In the genomic region with DNA sequence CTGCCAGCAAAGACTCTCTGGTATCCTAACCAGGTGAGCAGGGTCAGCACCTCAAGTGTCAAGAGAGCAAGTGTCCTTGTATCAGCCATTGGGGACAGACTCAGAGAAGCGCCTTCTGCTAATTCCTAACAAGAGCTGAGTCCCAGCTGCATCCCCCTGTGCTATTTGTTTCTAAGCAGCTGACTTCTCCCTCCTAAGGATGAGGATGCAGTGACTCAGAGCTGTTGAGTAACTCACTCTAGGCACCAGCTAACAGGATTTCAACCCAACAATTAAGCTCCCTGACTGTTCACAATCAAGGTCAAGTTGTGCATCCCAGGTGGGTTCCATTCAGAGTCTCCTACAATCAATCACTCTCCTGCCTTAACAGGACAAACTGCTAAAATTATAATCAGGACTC, we compare ENCODE assay signal across 21 mouse cellular contexts. TPM values are rescaled to one million over a fixed set of nuclear protein-coding genes. Genes with fewer than 3 reads are reported as not detected.
A peak's percentile ranks its signal among the peaks of the same experiment; 100 is the strongest.
DNase-seq lines count a peak whose midpoint lies in the region; ATAC-seq and TF ChIP-seq lines count a peak whose summit lies in the region.
"Had no signal": no experiment of that assay in that cellular context is flagged by ENCODE, and none has a peak within 500 bp of the region (broad histone marks: within the 10 kb centered on the region; RNA-seq: fewer than 3 reads in every experiment).

No protein-coding gene starts in this region.

- no peak for TF ChIP-seq POLR2A in bone marrow macrophage, adult 2 months (IDR thresholded peaks at IDR 0.05; ENCODE audit: borderline replicate concordance, low read depth, low read length)

- no peak overlapping the region for H3K4me3 ChIP-seq in bone marrow macrophage, adult 2 months (ENCODE audit: insufficient read depth, low read length)
- H3K4me3 ChIP-seq: embryonic facial prominence, embryonic 13.5 days; forebrain, embryonic 12.5 days; gastrocnemius, adult 2 months; heart, embryonic 10.5 days; hindbrain, embryonic 13.5 days had no signal

- TF ChIP-seq CTCF in bone marrow macrophage, adult 2 months (IDR thresholded peaks at IDR 0.05; ENCODE audit: low read depth, low read length), result no peak

- DNase-seq in 3T3-L1 (ENCODE audit: low read depth, low spot score) (peak; percentile 59), 416B (ENCODE audit: low read depth) (peak; percentile 44)
- DNase-seq in cerebellum, adult 9-11 months, result no peak
- DNase-seq in thymus, adult 18-20 months, result no peak
- no peak for DNase-seq in kidney, postnatal 4 days
- no peak for DNase-seq in heart, adult 11 months
- DNase-seq: adrenal gland, postnatal 14 days; cerebellum, adult 2 months; cerebellum, postnatal 14 days; gastrocnemius, adult 2 months; gastrocnemius, postnatal 25 days; heart, adult 18-20 months; heart, postnatal 10 days had no signal

- peak; percentile 69 for ATAC-seq in granulocyte monocyte progenitor cell, adult 5-6 weeks (replicated peaks; ENCODE audit: poor library complexity, severe bottlenecking)
- ATAC-seq: forebrain, embryonic 16.5 days; hindbrain, postnatal 0 days had no signal

- peaks cover 14% of the 10 kb centered on the region for H3K4me1 ChIP-seq in bone marrow macrophage, adult 2 months (ENCODE audit: control insufficient read depth, insufficient read depth, low read length)

- H3K27ac ChIP-seq in bone marrow macrophage, adult 2 months (ENCODE audit: insufficient read depth, low read depth, low read length), result peak overlapping the region; percentile 6; the same call in 1 of the 2 replicates
- H3K27ac ChIP-seq: embryonic facial prominence, embryonic 13.5 days; forebrain, embryonic 12.5 days; gastrocnemius, adult 2 months; heart, embryonic 10.5 days; hindbrain, embryonic 13.5 days; hindbrain, postnatal 0 days had no signal

RNA-seq across cellular contexts. Expression of a gene that starts 49.2 kb away (rescaled TPM):
- 26.3 and 29.4 TPM in 2 replicates for polyA plus RNA-seq in bone marrow macrophage, adult 2 months (2012; ENCODE audit: insufficient read depth, insufficient read length, missing spikeins)
- 23.2 and 33.9 TPM in 2 replicates for total RNA-seq in granulocyte monocyte progenitor cell, adult 5-6 weeks (2014; fragmentation: Nextera tagmentation)
- 24.1 and 26.8 TPM in 2 replicates for total RNA-seq in granulocyte monocyte progenitor cell, adult 5-6 weeks (2017)

RNA-seq across cellular contexts. Expression of a gene that starts 49.2 kb away (rescaled TPM):
- polyA plus RNA-seq in bone marrow macrophage, adult 2 months (2012; ENCODE audit: insufficient read depth, insufficient read length, missing spikeins), result 3.0 and 4.7 TPM in 2 replicates
- total RNA-seq in granulocyte monocyte progenitor cell, adult 5-6 weeks (2014; fragmentation: Nextera tagmentation), result 28.1 and 28.6 TPM in 2 replicates
- total RNA-seq in granulocyte monocyte progenitor cell, adult 5-6 weeks (2017), result 5.2 and 7.3 TPM in 2 replicates

Comparison
In these comparisons a context has a peak if more than half of its experiments do, and no peak if none do; other contexts are left out.
1. DNase-seq: peak in 3T3-L1 (single experiment) and 416B (single experiment); none in cerebellum, adult 9-11 months (single experiment), thymus, adult 18-20 months (0 of 2), kidney, postnatal 4 days (0 of 2) and heart, adult 11 months (single experiment).